Mouse (Mus musculus): ENCODE results near the gene Ints1. TPM values are rescaled to one million over a fixed set of nuclear protein-coding genes. Genes with fewer than 3 reads are reported as not detected.

The Ints1 gene
- polyA plus RNA-seq, 1 experiment from 2014 or later = 19.8 TPM

- Histone ChIP-seq H3K9me3 (ENCODE audit: control insufficient read depth, low read length) (no peaks in the 10 kb centered on the region), H3K4me1 (ENCODE audit: control insufficient read depth in 2 of 2, insufficient read depth in 2 of 2, low read length in 2 of 2) (peaks cover 3 to 6% of the 10 kb centered on the region in 2 experiments; a peak in 2 of 4 replicates), H3K27me3 (ENCODE audit: control insufficient read depth, insufficient read depth, low read length) (peaks cover under 1% of the 10 kb centered on the region; the same call in 1 of the 2 replicates), H3K9ac (ENCODE audit: low read length) (no peak overlapping the region), H3K27ac (replicated peaks in 1 of 2; ENCODE audit: control insufficient read depth in 1 of 2, insufficient read depth in 1 of 2, low read depth in 2 of 2, low read length in 2 of 2) (no peak overlapping the region), H3K4me2 (ENCODE audit: low read length) (no peak overlapping the region), H3K4me3 (ENCODE audit: control insufficient read depth in 1 of 2, insufficient read depth in 1 of 2, low read depth in 1 of 2, low read length in 2 of 2) (no peak overlapping the region), H3K36me3 (ENCODE audit: control insufficient read depth, insufficient read depth, low read length) (no peaks in the 10 kb centered on the region)
- no peak for ATAC-seq (ENCODE audit: insufficient number of reproducible peaks, insufficient read depth, low FRiP score, low read depth)
- WGBS = 19% methylated on average over 8 of the region's 10 CpGs
These were observed 73.2 kb downstream of the Ints1 start for GRCm38 (mm10) chr5:139702236-139702635.

Small RNA genes lying within 50 kb of the gene (microRNA-seq; reads per million reads assigned to microRNA genes)
- gene Mir7037 = not detected

Other genes with a start within 250 kb of the Ints1 start
- not detected in 2 replicates for gene Uncx, start 232.2 kb downstream of the Ints1 start, polyA plus RNA-seq (2014; fragmentation: Nextera tagmentation; extraction: Ambion mirVana)
- 0.96 and 1.3 TPM in 2 replicates for gene Micall2, start 39.3 kb downstream of the Ints1 start, polyA plus RNA-seq (2014; fragmentation: Nextera tagmentation; extraction: Ambion mirVana)
- 10.6 and 11.2 TPM in 2 replicates for gene Mafk, start 15.8 kb upstream of the Ints1 start, polyA plus RNA-seq (2014; fragmentation: Nextera tagmentation; extraction: Ambion mirVana)
- gene Tmem184a, start 44.2 kb upstream of the Ints1 start, polyA plus RNA-seq (2014; fragmentation: Nextera tagmentation; extraction: Ambion mirVana) = 0.05 and 0.19 TPM in 2 replicates
- gene Gm26938, start 50.7 kb upstream of the Ints1 start, polyA plus RNA-seq (2014; fragmentation: Nextera tagmentation; extraction: Ambion mirVana) = not detected in 2 replicates
- 41.1 and 44.5 TPM in 2 replicates for gene Psmg3, start 51.2 kb upstream of the Ints1 start, polyA plus RNA-seq (2014; fragmentation: Nextera tagmentation; extraction: Ambion mirVana)
- 0.07 TPM in 1 of 2 replicates, not detected in the other for gene Elfn1, start 132.3 kb upstream of the Ints1 start, polyA plus RNA-seq (2014; fragmentation: Nextera tagmentation; extraction: Ambion mirVana)